Mouse (Mus musculus): Measurements from ENCODE around the gene 3110082J24Rik.
"Not testable (repeated sequence)": the region's sequence is repeated elsewhere in the genome, so short reads cannot be mapped to it uniquely, and the experiment has no call there.

The 3110082J24Rik gene

DNA sequence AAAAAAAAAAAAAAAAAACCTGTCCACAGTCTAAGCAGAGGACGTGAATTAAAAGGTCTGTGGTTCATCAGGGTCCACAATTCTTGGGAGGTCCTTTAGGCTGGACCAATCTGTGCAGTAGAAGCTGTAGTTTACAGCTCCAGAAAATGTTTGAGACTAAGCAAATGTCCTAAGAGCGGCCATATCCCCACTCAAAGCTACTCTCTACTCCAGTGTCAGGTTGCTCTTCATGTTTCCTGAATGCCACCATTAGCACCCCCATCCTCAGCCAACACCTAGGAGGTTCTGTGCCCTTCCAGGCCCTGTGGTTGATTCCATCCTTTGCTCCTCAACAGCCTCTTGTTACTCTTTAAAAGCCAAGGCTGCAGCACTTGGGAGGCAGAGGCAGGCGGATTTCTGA lies 33.5 kb downstream of the 3110082J24Rik start:
- no peak for DNase-seq (ENCODE audit: low read depth)

DNA sequence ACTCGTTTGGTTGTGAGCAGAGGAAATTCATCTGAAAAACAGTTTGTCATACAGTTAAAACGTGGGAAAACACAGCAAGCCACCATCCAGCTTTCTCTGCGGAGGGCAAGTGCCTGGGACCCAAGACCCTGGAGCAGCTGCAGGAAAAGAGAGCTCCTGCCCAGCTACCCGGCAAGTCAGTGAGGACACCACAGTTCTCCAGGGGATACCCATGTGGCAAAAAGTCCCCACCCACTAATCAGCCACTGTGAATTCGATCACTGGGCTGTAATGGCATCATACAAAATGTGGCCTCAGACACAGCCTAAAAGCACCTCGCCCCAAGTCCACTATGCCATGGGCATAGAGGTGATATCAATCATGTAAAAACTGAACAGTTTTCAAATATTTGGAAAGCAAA lies 34.2 kb downstream of the 3110082J24Rik start:
- no peak for DNase-seq (ENCODE audit: low read depth)

DNA sequence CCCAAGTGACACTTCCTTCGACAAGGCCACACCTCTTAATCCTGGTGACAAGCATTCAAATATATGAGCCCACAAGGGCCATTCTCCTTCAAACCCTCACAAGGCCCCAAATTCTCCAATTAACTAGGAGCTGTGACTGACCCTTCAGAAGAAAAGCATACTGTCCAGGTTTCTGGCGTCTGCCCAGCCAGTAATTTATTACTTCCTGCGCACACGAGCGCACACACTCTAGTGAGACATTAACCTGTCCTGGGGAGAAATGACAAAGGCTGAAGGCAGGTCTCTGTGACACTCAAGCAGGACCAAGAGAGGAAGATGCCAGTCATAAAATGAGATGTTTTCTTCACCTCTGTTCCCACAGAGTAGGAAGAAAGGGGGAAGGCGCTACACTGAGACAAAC lies 38.2 kb downstream of the 3110082J24Rik start:
- no peak for DNase-seq (ENCODE audit: low read depth)

DNA sequence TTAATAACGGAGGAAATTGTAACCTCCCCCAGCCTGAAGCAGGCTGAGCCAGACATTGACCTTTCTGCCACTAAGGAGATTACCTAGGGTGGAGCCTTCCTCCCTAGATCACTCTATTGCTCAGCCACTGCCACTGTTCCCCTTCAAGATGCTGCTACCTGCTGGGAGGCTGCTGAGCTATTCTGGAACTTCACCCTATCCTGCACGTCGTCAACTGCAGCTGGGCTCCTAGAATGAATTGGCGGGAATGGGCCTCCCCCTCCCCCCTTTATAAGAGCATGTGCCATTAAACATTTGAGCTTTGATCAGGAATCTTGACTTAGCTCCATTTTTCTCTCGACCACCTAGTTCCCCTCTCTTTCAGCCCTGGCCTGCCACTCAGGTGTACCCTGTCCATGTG lies 46.3 kb downstream of the 3110082J24Rik start:
- DNase-seq (ENCODE audit: low read depth): not testable (repeated sequence)

DNA sequence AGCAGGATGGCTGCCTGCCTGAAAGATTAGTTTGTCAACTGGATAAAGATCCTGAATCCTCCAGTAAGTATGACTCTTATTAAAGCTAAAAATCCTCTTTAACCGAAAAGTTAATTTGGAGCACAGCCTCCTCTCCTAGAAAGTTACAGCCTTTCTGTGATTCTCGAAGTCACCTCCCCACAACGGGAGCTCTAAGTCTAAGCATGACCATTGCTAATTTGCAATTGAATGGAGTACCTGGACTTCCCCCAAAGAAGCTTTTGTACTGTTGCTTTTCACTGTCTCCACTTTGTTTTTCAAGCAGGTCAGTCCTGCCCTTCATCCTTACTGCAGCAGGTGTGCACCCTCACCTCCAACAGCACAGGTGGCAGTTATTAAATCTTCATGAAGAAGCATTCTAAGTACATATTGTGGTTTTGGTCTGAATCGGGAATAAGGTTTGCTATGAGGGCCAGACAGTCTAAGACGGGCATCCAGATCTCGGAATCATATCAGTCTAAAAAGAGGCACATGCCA lies 47.6 kb downstream of the 3110082J24Rik start:
- DNase-seq (ENCODE audit: low read depth): no peak
